Mouse (Mus musculus): ENCODE results near the gene Cybb.

The Cybb gene

GRCm38 (mm10) chrX:9487671-9488070, at the start of gene Cybb:
Cybb (minus strand) TSS chrX:9487771.
- TF ChIP-seq GATA4 (IDR thresholded peaks at IDR 0.05; ENCODE audit: insufficient replicate concordance, low read length): no peak

DNA sequence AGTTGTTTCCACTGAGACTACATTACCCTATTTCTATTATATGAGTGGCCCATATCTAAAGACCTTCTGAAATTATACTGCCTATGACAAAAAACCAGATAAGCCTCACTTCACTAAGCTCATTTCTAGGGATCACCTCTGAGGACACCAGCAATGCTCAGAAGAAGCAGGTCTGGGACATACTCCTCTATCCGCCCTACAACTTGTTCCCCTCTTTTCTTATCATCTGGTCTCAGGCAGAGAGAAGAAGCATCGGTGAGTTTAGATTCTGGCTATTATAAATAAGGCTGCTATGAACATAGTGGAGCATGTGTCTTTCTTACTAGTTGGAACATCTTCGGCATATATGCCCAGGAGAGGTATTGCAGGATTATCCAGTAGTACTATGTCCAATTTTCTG, 49.3 kb upstream of the Cybb start:
- no peak for TF ChIP-seq GATA4 (IDR thresholded peaks at IDR 0.05; ENCODE audit: insufficient replicate concordance, low read length)

DNA sequence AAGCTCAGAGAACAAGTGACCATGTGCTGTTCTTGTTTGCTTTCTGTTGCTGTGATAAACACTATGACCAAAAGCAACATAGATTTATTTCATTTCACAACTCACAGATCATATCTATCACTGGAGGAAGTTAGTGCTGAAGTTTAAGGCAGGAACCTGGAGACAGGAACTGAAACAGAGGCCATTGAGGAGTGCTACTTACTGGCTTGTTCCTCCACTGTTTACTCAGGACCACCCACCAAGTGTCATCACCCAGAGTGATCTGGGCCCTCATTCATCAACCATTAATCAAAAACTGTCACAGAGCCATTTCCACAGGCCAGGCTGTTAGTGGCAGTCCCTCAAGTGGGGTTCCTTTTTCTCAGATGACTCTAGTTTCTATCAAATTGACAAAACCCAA, 13.1 kb downstream of the Cybb start:
- no peak for TF ChIP-seq GATA4 (IDR thresholded peaks at IDR 0.05; ENCODE audit: insufficient replicate concordance, low read length)

DNA sequence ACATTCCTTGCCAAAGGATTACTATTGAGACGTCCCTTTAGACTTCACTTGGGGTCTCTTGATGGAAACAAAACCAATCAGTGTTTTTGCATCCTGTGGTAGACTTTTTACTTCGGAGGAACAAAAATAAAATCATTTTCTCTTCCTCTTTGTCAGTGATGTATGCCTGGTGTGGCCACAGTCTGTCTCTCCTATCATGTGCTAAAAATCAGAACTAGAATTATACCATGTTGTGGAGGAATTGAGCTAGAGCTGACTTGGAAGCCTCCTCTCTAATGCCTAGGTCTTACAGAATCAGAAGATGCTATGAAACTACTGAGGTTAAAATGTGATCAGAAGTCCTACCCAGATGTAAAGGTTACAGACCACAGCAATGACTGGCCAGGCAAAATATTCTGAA, 13.8 kb downstream of the Cybb start:
- no peak for TF ChIP-seq GATA4 (IDR thresholded peaks at IDR 0.05; ENCODE audit: insufficient replicate concordance, low read length)

DNA sequence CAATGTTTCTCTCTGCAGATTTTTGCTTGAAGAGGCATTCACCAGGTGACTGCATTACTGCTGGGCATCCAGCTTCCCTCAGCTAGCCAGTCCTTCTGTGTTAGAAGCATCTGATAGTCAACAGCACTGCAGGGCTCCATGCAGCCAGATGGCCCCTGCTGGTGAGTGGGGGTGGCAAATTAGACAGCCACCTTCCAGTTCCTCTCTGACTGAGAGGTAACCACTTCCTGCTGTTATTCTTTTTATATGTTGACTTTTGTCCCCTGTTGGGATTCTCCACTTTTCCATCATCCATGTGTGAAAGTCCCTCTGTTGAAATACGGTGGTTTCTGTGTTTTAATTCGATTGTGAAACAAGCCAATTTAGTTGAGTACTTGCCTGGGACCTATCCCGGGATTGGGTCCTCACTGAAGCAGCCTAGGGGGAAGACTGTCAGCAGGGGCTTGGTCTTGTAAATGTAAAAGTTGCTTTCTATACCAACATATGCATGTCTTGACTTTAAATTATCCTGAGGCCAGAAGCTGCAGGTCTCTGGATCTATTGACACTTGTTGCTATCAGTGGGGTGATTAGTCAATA, 16.7 kb downstream of the Cybb start:
- no peak for TF ChIP-seq GATA4 (IDR thresholded peaks at IDR 0.05; ENCODE audit: insufficient replicate concordance, low read length)

GRCm38 (mm10) chrX:9469100-9469499, 18.5 kb downstream of the Cybb start:
- TF ChIP-seq GATA4 (IDR thresholded peaks at IDR 0.05; ENCODE audit: insufficient replicate concordance, low read length): no peak

DNA sequence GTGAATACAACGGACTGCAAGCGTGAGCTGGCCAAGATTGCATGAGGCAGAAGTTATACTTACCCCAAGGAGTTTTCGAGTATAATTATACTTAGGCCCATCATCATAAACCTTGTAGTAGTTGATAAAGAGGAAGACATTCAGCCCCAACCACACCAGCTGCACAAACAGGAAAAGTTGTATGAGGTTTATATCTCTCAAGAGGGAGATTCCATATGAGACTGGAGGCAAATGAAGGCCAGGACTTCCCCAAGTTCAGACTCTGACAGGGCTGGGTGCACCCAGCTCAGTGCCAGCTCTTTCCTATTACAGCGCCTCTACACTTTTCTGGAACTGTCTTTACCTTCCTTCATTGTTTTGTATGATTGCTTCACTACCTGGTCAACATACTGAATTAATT, 20.6 kb downstream of the Cybb start:
- TF ChIP-seq GATA4 (IDR thresholded peaks at IDR 0.05; ENCODE audit: insufficient replicate concordance, low read length): no peak

- TF ChIP-seq GATA4 (IDR thresholded peaks at IDR 0.05; ENCODE audit: insufficient replicate concordance, low read length): no peak
These were observed 21.7 kb downstream of the Cybb start for GRCm38 (mm10) chrX:9465890-9466289.

GRCm38 (mm10) chrX:9462671-9463070, 24.9 kb downstream of the Cybb start:
- no peak for TF ChIP-seq GATA4 (IDR thresholded peaks at IDR 0.05; ENCODE audit: insufficient replicate concordance, low read length)

- no peak for TF ChIP-seq GATA4 (IDR thresholded peaks at IDR 0.05; ENCODE audit: insufficient replicate concordance, low read length)
These were observed 26.2 kb downstream of the Cybb start for GRCm38 (mm10) chrX:9461399-9461798.

DNA sequence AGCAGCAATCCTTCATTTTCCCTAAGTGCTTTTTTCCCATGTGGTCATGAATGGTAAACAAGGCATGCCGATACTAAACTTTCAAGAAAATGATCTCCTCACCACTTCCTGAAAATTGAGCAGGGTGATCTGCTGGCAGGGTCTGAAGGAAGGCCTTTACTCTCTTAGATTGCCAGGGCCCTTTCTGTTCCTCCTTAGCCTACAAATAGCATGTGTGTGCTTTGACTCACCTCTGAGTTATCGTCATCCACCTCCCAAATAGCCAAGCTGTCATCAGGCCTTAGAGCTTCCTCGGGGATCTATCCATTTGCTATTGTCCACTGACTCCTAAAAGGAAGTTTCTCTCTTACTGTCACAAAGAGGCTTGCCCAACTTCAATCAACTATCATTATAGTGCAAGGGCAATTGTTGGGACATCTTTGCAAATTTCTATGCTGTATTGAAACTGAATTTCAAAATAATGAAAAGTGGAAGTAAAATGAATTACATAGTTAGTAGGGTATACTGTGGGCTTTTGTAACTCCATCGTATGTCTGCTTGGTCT, 27.1 kb downstream of the Cybb start:
- no peak for TF ChIP-seq GATA4 (IDR thresholded peaks at IDR 0.05; ENCODE audit: insufficient replicate concordance, low read length)

GRCm38 (mm10) chrX:9452375-9452774, 35.2 kb downstream of the Cybb start:
- TF ChIP-seq GATA4 (IDR thresholded peaks at IDR 0.05; ENCODE audit: insufficient replicate concordance, low read length): no peak

- no peak for TF ChIP-seq GATA4 (IDR thresholded peaks at IDR 0.05; ENCODE audit: insufficient replicate concordance, low read length)
These were observed 40.3 kb downstream of the Cybb start for GRCm38 (mm10) chrX:9447284-9447683.

DNA sequence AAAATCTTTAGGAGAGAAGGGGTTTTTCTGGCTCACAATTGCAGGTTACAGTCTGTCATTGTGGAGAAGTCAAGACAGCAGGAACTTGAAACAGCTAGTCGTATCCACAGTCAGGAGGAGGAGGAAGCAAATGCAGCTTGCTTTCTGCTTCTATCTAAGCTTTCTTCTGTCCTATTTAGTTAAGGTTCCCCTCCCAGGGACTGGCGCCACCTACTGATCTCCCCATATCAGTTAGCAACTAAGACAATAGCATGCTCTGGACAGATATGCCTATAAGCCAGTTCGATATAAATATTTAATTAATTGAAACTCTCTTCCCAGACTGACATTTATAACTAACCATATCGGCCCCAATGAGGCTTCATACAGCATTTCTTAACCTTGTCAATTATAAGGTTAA, 46.5 kb downstream of the Cybb start:
- no peak for TF ChIP-seq GATA4 (IDR thresholded peaks at IDR 0.05; ENCODE audit: insufficient replicate concordance, low read length)

GRCm38 (mm10) chrX:9440556-9440955, 47.0 kb downstream of the Cybb start:
- TF ChIP-seq GATA4 (IDR thresholded peaks at IDR 0.05; ENCODE audit: insufficient replicate concordance, low read length): no peak

DNA sequence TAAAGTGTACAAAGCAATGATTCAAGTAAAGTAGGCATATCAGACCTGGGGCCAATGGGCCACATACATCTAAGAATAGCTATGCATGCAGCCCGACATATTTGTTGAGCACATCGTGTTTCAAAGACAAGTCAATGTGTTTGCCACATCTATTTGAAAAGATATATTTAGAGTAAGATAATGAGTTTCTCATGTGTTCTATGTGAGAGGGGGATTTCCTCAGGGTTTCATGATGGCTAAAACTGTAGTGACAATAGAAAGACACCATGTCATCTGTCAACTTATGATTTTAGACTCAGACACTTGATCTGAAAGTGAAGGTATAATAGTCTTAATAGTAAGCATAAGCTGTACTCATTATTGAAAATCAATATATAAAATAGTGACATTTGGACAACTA, 48.3 kb downstream of the Cybb start:
- no peak for TF ChIP-seq GATA4 (IDR thresholded peaks at IDR 0.05; ENCODE audit: insufficient replicate concordance, low read length)

GRCm38 (mm10) chrX:9413889-9414288, 73.7 kb downstream of the Cybb start:
- TF ChIP-seq GATA4 (IDR thresholded peaks at IDR 0.05; ENCODE audit: insufficient replicate concordance, low read length): no peak

Measured in liver, adult (tissue).